Mouse (Mus musculus) lung, postnatal 0 days (tissue): ENCODE measurements around the gene Col4a3.

Experiments used
- CTCF ChIP-seq: IDR thresholded peaks from 2 replicates; pipeline ENCODE4 v1.5.1; 2016; ENCODE audit warnings: antibody characterized with exemption, mild to moderate bottlenecking
- EP300 ChIP-seq: IDR thresholded peaks from 2 replicates; pipeline ENCODE4 v1.6.1; 2016; ENCODE audit warnings: antibody characterized with exemption, mild to moderate bottlenecking, control low read depth

- no peak for TF ChIP-seq CTCF
- TF ChIP-seq EP300, result no peak
These were observed 8.4 kb upstream of the Col4a3 start for GRCm38 (mm10) chr1:82578320-82578719.
